Mouse (Mus musculus): ENCODE data around the gene Hoxb3.

Gene Hoxb3

DNA sequence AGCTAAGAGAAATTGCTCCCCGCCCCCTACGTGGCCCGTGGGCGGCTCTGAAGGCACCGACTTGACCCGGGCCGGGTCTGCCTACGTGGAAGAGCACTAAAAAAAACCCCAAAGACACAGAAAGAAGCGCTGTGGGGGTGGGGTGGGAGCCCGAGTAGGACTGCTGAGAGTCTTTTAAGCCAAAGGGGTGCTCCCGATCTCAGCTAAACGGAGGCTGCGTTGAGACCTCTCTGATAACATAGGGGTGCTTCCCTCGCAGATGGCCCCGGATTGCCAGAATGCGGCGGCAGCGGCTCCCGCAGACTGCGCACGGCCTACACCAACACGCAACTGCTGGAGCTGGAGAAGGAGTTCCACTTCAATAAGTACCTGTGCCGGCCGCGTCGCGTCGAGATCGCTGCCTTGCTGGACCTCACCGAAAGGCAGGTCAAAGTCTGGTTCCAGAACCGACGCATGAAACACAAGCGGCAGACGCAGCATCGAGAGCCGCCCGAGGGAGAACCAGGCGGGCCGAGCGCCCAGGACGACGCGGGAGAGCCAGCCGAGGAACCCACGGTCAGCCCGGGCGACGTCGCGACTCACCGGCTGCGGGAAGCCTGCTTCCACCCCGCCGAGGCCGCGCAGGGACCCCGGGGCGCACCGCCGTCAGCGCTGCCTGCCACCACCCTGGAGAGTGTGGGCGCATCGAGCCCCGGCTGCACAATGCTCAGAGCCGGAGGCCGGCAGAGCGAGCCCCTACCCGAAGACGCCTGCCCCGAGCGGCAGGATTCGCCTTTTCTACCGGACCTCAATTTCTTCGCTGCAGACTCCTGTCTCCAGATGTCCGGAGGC, 29.8 kb downstream of the Hoxb3 start:
- no peak for DNase-seq (ENCODE audit: low read depth, low spot score)

GRCm38 (mm10) chr11:96353522-96353841, 30.4 kb downstream of the Hoxb3 start:
- no peak for DNase-seq (ENCODE audit: low read depth, low spot score)

GRCm38 (mm10) chr11:96353939-96354338, 30.8 kb downstream of the Hoxb3 start:
- DNase-seq (ENCODE audit: low read depth, low spot score), result no peak

- no peak for DNase-seq (ENCODE audit: low read depth, low spot score)
Observed at GRCm38 (mm10) chr11:96354376-96354775, 31.2 kb downstream of the Hoxb3 start.

DNA sequence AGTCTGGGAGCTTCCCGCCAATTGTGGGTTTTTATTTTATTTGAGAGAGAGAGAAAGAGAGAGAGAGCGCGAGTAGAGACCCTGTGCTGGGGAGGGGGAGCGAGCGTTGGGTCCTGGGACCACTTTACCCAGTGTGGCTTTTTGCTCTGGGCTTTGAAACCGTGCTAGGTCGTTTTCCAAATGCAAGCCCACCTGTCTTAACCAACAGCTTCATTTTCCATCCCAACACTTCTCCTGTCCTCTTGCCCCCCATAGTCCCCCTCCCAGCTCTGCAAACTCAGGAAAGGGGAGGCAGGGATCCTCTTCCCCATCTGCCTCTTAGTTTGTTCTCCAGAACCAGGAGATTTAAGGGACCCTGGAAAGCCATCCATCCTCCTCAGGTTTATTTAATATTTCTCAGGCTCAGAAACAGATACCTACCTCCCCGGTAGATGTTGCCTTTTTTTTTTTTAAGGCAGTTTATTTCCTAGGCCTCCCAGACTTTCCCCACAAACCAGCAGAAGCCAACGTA, 31.7 kb downstream of the Hoxb3 start:
- no peak for DNase-seq (ENCODE audit: low read depth, low spot score)

- no peak for DNase-seq (ENCODE audit: low read depth, low spot score)
Observed at GRCm38 (mm10) chr11:96363807-96364206, 40.7 kb downstream of the Hoxb3 start.

GRCm38 (mm10) chr11:96365441-96366091, 42.4 kb downstream of the Hoxb3 start, which contains the start of gene Hoxb1:
TSS of gene Hoxb1 (plus strand) at chr11:96365752.
- no peak for DNase-seq (ENCODE audit: low read depth, low spot score)

DNA sequence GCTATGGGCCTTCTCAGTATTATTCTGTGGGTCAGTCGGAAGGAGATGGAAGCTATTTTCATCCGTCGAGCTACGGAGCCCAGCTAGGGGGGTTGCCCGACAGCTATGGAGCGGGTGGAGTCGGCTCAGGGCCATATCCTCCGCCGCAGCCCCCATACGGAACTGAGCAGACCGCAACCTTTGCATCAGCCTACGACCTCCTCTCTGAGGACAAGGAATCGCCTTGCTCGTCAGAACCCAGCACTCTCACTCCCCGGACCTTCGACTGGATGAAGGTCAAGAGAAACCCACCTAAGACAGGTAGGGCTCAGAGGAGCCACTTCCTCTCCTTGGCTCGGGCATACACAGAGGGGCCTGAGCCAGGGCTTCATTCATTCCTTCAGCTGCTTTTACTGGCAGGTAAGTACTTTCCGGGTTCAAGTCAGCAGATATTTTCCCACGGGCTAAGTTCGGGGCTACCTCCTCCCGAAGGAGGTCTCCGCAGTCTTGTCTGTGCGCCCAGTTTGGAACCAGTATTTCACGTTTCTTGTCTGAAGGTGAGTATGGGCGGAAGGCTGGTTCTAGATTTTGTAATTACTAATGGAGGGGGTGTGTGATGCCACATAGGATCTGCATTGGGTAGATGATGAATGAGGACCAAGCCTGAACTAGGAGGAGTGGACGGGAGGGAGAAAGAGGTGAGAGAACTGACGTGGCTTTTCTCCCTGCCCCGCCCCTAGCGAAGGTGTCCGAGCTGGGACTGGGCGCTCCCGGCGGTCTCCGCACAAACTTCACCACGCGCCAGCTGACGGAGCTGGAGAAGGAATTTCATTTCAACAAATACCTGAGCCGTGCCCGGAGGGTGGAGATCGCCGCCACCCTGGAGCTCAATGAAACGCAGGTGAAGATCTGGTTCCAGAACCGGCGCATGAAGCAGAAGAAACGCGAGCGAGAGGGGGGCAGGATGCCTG, 43.2 kb downstream of the Hoxb3 start:
- DNase-seq (ENCODE audit: low read depth, low spot score), result no peak

- no peak for DNase-seq (ENCODE audit: low read depth, low spot score)
Observed at GRCm38 (mm10) chr11:96367141-96367540, 44.0 kb downstream of the Hoxb3 start.

DNA sequence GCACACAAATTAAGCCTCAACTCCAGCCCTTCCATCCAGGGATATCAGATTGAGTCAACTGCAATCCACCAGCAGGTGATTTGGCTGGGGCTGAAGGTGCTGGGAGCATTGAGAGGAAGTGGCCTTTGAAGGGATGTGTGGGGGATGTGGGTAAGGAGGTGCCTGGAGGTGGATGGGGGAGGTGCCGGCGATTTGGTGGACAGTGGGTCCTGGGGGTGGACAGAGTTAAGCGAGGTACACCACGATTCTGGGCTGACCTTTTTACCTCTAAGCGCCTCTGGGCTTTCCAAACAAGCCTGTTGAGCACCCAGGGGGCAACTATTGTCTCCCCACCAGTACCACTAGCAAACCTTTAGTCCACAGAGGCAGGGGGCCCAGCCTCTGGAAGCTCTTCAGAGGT, 45.6 kb downstream of the Hoxb3 start:
- DNase-seq (ENCODE audit: low read depth, low spot score), result no peak

DNA sequence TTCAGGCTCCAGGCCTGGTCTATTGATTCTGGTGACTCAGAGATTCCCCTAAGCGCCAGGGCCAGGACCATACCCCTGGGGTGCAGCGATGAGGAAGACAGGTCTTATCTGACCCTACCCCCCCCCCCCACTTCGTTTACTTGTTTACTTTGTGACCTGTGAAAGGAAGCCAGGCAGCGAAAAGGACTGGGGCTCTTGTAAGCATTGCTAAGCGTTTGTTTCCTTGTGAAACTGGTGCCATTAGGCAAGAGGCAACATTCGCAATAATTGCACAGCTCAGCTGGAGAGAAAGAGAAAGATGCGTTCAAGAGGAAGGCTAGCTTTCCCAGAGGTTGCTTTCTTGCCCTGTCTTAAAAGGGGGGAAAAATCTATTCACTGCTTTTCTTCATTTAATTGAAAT, 46.0 kb downstream of the Hoxb3 start:
- DNase-seq (ENCODE audit: low read depth, low spot score), result no peak

DNA sequence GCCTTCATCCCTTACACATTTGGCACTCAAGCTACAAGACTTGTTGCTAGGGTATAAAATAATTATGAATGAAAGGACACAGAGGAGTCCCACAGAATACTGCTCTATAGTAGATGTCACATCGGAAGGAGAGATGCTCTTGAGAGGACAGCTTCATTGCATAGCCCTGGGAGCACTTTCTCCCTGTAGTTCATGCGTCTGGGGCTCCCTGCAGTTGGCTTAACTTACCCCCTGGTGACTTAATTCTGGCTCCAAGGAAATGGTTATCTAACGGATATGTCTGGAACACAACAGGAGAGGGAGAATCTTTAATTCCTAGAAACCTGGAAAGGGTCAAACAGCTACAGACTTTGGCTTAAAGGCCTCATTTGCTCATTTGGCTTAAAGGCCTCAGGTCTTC, 48.6 kb downstream of the Hoxb3 start:
- DNase-seq (ENCODE audit: low read depth, low spot score), result no peak

DNA sequence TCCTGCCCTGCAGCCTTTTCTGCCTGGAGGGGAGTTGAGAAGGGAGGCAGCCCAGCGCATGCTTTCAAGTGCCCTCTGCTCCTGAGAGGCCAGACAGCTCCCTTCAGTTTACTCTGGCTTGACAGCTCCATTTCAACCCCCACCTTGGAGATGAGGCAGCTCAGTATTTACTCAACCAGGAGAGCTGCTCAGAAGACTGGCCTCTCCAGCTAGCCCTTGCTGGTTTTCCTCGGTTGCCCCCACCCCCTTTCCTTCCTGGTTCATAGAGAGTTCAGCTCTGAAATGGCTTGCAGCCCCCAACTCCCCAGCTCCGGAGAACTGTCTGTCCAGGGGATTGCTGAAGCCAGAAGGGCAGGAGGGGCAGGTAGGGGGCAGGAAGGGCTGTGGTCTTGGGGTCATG, 49.4 kb downstream of the Hoxb3 start:
- DNase-seq (ENCODE audit: low read depth, low spot score), result no peak

DNA sequence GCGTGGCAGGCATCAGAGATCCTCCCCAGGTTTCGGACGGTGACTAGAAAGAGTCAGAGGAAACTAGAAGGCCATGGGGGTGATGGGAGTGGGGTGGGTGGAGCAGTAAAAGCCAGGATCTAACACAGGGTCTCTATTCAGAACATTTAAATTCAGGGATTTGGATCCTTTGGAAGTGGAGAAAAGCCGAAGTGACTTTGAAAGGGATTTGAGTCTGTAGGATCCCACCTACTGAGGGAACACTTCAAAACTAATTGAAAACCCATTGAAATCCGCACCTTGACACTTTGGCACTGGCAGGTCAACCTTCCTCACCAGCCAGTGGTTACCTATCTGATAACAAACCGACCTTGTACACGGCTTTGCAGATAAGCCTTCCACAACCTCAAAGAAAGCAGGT, 51.7 kb downstream of the Hoxb3 start:
- no peak for DNase-seq (ENCODE audit: low read depth, low spot score)

DNA sequence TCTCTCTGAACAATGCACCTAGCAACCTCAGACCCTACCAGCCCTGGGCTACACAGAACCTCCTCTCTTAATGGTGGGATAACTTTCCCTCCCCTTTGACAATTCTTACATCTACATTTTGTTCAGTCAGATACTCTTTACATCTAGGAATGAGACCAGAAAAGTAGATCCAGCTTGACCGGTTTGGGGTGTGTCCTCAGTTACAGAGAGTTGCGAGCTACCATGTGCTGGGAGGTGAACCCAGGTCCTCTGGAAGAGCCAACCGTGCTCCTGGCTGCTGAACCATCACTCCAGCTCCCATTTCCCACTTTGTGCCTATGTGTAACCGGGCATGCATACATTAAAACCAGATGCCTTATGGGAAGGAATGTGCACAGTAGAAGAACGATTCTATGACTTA, 60.3 kb downstream of the Hoxb3 start:
- DNase-seq (ENCODE audit: low read depth, low spot score), result no peak

- DNase-seq (ENCODE audit: low read depth, low spot score), result no peak
Observed at GRCm38 (mm10) chr11:96387635-96388034, 64.5 kb downstream of the Hoxb3 start.

- DNase-seq (ENCODE audit: low read depth, low spot score), result no peak
Observed at GRCm38 (mm10) chr11:96396772-96397626, 73.9 kb downstream of the Hoxb3 start.

Measured in telencephalon, adult 2 months (tissue).